Mouse (Mus musculus): ENCODE results near the gene Hmgn2.

DNA sequence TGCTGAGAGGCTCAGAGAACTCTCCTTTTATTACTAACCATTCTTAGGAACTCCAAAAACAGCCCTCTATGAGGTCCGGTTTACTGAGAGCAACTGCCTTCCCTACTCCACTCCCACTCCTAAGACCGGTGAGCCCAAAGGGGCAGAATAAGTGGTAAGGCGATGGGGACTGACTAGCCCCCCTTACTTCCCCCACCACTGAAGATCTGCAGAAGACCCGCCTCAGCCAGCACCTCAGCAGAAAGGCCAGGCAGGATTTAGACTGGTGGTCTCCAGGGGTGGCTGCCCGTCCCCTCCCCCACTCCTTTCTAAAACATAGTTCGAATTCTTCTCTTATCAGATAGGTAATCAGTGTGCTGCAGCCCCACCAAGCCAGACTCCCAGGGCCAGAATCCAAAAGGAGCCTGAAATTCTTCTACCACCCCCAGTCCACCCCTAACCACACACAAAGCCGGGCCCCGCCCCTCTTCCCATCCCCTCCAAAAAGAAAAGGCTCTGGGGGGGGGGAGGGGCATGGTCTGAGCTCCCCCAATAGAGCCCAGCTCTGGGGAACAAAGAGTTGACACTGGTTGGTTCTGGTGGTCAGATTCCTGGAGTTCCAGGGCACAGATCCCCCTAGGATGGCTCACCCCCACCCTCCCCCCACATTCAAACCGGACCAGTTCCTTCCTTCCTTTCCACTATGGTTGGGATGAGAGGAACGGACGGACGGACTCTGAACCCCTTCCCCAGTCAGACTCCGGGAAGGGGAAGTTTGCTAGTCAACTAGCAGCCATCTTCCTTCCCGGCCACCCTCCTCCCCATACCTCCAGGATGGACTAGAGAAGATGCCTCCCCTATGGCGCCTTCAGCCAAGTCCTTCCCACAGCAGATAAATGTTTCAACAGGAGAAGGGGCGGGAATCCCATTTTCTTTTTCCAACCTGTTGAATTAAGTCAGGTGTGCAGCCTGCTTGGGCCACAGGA, 43.3 kb upstream of the Hmgn2 start:
- no peak for TF ChIP-seq CTCF (IDR thresholded peaks at IDR 0.05; ENCODE audit: low read depth, low read length)
- TF ChIP-seq POLR2A (IDR thresholded peaks at IDR 0.05; ENCODE audit: borderline replicate concordance, low read depth, low read length) = no peak
